Mouse (Mus musculus) brain, embryonic 14.5 days (tissue): Measurements from ENCODE around the gene Nppa. TPM values are rescaled to one million over a fixed set of nuclear protein-coding genes. Genes with fewer than 3 reads are reported as not detected.

Experiments used
- DNase-seq: peaks from one replicate; pipeline ENCODE4 v3.0.0-alpha.2; 2011; ENCODE audit warnings: low read depth
- CTCF ChIP-seq: fragments of 200-500 bp; IDR thresholded peaks from 2 replicates; pipeline ENCODE4 v1.5.1; 2012; ENCODE audit warnings: inconsistent platforms, mild to moderate bottlenecking, moderate library complexity, borderline replicate concordance; ENCODE audit not compliant: insufficient read depth, insufficient read length; ENCODE audit errors: extremely low read depth
- POLR2A ChIP-seq: fragments of 200-500 bp; IDR thresholded peaks from 2 replicates; pipeline ENCODE4 v1.6.1; 2012; ENCODE audit warnings: mild to moderate bottlenecking, inconsistent platforms, borderline replicate concordance; ENCODE audit not compliant: poor library complexity, insufficient read depth, insufficient read length, severe bottlenecking; ENCODE audit errors: extremely low read depth
- polyA plus RNA-seq: library from polyadenylated mRNA; depleted of rRNA; stranded (reverse); fragments of >200 nt; gene quantifications from 2 replicates; pipeline ENCODE4 v1.2.3, GENCODE M21; 2012

Nppa gene
- polyA plus RNA-seq, 1 experiment: 1.1 TPM

GRCm38 (mm10) chr4:148016981-148017380, 16.5 kb downstream of the Nppa start:
- TF ChIP-seq CTCF: no peak
- no peak for TF ChIP-seq POLR2A
- DNase-seq: no peak

GRCm38 (mm10) chr4:148018410-148018809, 17.9 kb downstream of the Nppa start:
- TF ChIP-seq POLR2A (no peak), CTCF (no peak)
- peak; percentile 74 for DNase-seq

- TF ChIP-seq POLR2A (no peak), CTCF (no peak)
These were observed 23.5 kb downstream of the Nppa start for GRCm38 (mm10) chr4:148024003-148024402.

GRCm38 (mm10) chr4:148029297-148029696, 28.8 kb downstream of the Nppa start:
- DNase-seq: no peak
- no peak for TF ChIP-seq CTCF

More at GRCm38 (mm10) chr4:148024003-148024402, 23.5 kb downstream of the Nppa start:
- no peak for DNase-seq

GRCm38 (mm10) chr4:148030506-148030905, 30.0 kb downstream of the Nppa start:
- no peak for TF ChIP-seq POLR2A
- no peak for DNase-seq

- DNase-seq: no peak
- TF ChIP-seq POLR2A (no peak), CTCF (no peak)
These were observed 33.4 kb downstream of the Nppa start for GRCm38 (mm10) chr4:148033858-148034410.

- no peak for TF ChIP-seq CTCF
- no peak for TF ChIP-seq POLR2A
- DNase-seq: no peak
These were observed 34.9 kb downstream of the Nppa start for GRCm38 (mm10) chr4:148035440-148035839.

- no peak for DNase-seq
- TF ChIP-seq CTCF (no peak), POLR2A (no peak)
These were observed 37.6 kb downstream of the Nppa start for GRCm38 (mm10) chr4:148038079-148038599.

GRCm38 (mm10) chr4:148038600-148039253, 38.2 kb downstream of the Nppa start, which contains the start of the genes Clcn6 and Mthfr:
Clcn6 (minus strand) TSS chr4:148038821.
Mthfr (plus strand) TSS chr4:148039077.
- TF ChIP-seq POLR2A (peak; percentile 58; the same call in 1 of the 2 replicates), CTCF (no peak)

GRCm38 (mm10) chr4:148039254-148040028, 38.9 kb downstream of the Nppa start:
- peak; percentile 41 for DNase-seq
- TF ChIP-seq POLR2A (no peak), CTCF (no peak)

More at GRCm38 (mm10) chr4:148038600-148039253, 38.2 kb downstream of the Nppa start, which contains the start of the genes Clcn6 and Mthfr:
- DNase-seq: peak; percentile 100
